Mouse (Mus musculus) left cerebral cortex, postnatal 36 days (tissue): ENCODE measurements at regions not wholly inside any gene's neighbourhood (a gene's known extent, or its start where the extent isn't known, plus 50 kb on each side); places are given as distances from the start of the nearest gene placed in this dataset.
A peak's percentile ranks its signal among the peaks of the same experiment; 100 is the strongest.

Source experiments
- DNase-seq, 2 experiments: peaks; one replicate each; pipeline ENCODE4 v3.0.0; 2021 to 2022; ENCODE audit warnings: low spot score in 2 of 2, mixed read lengths in 1 of 2
- intact Hi-C: fragments of 180-260 bp; cut with DNase I; formaldehyde crosslinking; loops from one replicate; pipeline ENCODE4 v1.15.1; 2025

DNA sequence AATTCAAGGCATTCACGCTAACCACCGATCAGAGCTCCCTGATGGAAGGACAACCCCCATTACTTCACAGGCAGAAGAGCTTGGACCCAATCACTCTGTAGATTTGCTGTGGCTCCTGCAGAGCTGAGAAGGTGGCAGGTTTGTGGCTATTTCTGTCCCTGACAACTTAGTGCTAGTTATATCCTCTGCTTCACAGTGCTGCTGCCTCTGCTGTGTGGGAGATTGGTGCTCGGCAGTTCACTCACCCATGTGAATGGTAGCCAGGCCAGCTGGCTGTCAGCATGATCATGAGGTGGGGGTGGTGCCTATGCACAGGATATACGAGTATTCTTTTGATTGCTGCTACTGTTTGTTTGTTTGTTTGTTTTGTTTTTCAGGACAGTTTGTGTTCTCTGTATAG is 113.9 kb downstream of the Gm10131 start:
- intact Hi-C loops, result no loop called here
- DNase-seq, result peak; percentile 24 to 30

DNA sequence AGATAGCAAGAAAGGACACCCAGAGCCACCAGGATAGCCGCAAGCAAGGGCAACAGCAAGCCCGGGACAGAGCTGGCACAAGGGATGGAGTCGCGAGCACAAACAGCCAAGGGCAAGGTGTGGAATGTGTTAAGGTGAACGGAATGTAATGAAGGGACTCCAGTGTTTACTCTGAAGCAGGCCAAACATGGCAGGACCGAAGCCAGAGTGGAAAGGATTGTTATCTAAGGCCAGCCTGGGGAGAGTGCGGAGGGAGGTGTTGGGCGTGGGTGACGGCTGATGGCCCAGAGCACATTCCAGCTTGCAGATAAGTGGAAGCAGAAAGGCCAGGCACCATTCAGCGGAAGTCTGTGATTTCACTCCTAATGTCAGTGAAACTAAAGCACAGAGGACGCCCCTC is 118.6 kb downstream of the Gm10131 start:
- no peak for DNase-seq
- intact Hi-C loops, result no loop called here

DNA sequence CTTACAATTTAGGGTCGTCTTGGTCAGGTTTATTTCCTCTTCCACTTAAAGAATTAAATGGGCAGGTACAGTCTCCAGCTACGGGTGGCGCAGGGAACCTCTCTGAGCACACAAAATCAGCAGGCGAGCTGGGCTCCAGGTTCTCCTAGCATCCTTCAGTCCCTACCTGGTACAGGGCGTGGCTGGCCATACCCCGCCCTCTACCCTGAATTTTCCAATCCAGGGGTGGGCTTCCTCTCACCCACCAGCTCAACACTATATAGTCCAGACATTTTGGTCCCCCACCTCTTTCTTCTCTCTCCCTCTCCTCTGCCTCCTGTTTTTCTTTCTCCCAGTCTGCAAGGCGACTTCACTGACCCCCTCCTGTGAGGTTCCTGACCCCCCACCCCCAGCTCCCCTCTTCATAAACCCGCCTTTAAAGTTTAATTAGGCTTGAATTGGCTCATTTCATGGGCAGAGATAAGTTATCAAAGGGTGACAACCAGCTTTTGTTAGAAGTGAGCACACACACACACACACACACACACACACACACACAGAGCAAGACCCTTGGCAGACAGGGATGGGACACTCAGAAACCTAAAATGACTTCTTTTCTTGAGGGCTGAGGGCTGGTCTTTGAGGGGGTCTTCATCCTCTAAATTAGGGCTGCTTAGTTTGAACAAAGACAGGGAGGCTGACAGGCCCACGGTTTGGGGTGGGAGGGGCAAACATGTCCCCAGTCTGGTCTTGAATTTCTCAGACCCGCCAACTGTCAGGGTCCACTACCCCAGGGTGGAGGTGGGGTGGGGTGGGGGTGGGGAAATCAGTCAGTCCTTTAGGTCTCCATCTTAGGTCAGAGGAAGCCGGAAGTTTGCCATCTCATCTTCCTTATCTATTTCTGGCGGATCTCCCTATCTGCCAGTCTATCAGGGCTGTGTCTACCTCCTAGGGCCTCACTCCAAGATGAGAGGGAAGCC is 119.3 kb downstream of the Gm10131 start:
- intact Hi-C loops, result no loop called here
- no peak for DNase-seq

DNA sequence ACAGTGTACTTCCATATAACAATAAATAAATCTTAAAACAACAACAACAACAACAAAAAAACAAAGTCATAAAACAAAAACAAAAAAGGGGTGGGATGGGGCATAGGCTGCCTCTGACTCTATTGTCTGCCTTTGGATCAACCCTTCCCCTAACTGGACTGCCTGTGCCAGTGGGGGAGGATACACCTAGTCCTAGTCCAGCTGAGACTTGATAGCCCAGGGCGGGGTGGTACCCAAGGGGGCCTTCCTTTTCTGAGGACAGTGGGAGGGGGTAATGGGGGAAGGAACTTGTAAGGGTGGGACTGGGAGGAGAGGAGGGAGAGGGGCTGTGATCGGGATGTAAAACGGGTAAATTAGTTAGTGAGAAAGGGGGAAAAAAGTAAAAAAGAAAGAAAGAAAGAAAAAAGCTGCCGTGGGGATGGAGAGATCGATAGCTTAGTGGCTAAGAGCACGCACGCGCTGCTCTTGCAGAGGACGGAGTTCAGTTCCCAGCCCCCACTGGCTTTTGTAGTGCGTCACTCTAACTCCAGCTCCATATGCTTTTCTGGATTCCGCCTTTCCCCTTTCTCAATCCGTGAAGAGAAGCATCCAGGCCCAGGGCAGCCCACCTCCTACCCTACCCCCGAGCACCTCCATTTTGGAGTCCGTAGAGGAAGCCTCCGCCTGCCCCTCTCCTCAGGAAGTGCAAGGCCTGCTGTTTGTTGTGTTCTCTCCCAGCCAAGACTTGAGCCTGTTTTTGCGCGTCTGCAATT is 120.2 kb downstream of the Gm10131 start:
- no peak for DNase-seq
- intact Hi-C loops, result no loop called here

DNA sequence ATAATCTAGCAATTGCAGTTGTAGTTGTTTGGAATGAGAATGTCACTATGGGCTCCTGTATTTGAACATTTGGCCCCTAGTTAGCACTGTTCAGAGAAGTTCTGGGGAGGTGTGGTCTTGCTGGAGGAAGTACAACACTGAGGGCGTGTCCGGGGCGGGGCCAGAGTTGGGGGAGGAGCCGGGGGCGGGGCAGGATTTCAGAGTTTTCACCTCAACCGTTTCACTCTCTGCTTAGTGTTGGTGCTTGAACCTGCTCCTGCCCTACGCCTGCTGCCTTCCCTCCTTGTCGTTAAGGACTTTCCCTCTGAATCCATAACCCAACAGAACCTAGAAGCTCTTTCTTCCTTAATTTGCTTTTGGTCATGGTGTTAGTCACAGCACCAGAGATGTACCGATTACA is 121.5 kb downstream of the Gm10131 start:
- intact Hi-C loops, result no loop called here
- DNase-seq, result no peak

- intact Hi-C loops, result no loop called here
- no peak for DNase-seq
These were observed 123.8 kb downstream of the Gm10131 start for GRCm38 (mm10) chr8:33987755-33988104.

DNA sequence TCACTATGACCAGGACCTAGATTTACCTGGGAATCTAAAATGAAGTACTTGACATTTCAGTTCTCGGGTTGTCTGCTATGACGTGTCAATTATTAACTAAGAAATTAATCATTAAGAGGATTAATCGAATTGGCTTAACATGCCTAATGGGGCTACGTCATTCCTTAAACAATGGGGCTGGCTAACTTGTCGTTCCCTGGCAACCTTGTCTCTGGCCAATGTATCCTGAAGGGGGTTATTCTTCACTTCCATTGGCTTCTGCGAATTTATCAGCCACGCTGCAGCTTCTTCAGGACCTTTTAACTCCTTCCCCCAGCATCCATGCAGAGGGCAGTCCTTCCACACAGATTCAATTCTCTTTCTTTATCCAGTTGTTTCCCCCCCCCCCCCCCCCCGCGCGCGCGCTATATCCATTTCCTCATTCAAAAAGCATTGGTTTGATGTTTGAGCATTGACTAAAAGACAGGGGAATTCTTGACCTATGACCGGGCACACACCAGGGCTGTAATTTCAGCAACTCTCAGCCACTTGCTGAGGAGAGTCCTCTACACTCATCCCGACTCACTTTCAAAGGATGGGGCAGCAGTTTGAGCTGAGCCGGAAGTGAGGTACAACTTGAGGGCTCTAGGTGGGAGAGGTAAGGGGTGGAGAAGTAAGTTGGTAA is 124.3 kb downstream of the Gm10131 start:
- intact Hi-C loops, result no loop called here
- no peak for DNase-seq

GRCm38 (mm10) chr8:33986657-33987056 is 124.9 kb downstream of the Gm10131 start:
- intact Hi-C loops, result no loop called here
- DNase-seq, result no peak

DNA sequence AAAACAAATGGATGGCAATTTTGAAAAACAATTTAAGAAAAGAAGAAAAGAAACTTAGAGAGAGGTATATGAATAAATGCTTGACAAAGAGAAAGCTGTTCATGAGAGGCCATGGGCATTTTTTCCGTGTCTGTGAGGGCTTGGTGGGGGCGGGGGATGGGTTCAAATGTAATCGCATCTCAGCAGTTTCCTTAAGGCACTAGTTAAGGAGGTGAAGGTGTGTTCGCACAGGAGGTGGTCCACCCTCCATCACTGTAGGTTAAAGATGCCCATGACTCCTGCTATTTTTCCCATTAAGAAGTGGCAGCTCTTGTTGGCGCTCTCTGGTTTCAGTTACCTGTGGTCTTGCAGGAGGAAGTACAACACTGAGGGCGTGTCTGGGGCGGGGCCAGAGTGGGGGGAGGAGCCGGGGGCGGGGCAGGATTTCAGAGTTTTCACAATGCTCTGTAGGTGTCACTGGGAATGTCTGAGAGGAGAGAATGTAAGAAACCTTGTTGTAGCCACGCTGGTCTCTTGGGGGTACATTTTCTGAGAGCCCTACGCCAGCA is 126.0 kb downstream of the Gm10131 start:
- intact Hi-C loops, result no loop called here

DNA sequence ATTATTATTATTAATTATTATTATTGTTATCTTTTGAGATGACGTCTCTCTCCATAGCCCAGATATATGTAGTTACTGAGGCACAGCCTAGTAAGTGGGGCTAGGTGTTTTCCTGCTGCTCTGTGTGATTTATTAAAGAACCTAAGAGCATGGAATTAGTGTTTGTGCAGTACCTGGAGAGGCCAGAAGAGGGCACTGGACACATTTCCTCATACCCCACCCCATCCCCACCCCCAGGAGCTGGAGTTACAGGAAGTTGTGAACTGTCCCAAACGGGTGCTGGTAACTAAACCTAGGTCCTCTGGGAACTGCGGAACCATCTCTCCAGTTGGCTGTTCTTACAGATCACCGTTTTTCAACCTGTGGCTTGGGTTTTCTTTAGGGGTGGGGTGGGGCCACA is 129.9 kb downstream of the Gm10131 start:
- DNase-seq, result no peak

More for the DNA sequence above, 126.0 kb downstream of the Gm10131 start:
- DNase-seq, result no peak

DNA sequence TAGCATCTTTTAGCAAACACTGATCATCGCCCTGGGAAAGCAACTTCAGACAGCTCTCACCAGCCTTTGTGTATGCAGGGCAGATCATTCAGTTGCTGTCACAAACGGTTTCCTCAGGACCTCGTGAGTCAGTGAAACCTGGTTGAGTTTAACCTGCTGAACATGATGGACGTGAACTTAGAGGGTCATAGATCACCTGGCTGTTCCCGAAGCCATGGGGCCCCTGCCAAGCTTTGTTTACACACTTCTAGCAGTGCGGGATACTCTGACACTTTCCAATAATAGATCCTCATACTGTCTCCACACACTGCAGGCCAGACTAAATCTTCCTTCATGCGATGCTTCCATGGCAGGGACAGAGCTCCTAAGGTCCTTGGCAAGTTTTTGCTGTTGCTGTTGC is 130.5 kb downstream of the Gm10131 start:
- DNase-seq, result no peak
- intact Hi-C loops, result no loop called here

More for the DNA sequence above, 129.9 kb downstream of the Gm10131 start:
- intact Hi-C loops, result no loop called here
